Mouse (Mus musculus) heart, adult 2 months (tissue): ENCODE measurements around the gene Tas1r1.

Source experiments
- CTCF ChIP-seq: fragments of 200-600 bp; IDR thresholded peaks from 2 replicates; pipeline ENCODE4 v1.8.1; 2022; ENCODE audit warnings: antibody characterized with exemption, mild to moderate bottlenecking, moderate library complexity
- EP300 ChIP-seq: fragments of 200-500 bp; IDR thresholded peaks from 2 replicates; pipeline ENCODE4 v1.6.1; 2011; ENCODE audit warnings: low read depth, low read length, control low read depth; ENCODE audit not compliant: insufficient read depth
- POLR2A ChIP-seq: fragments of 200-500 bp; IDR thresholded peaks from 2 replicates; pipeline ENCODE4 v1.6.1; 2011; ENCODE audit warnings: mild to moderate bottlenecking, low read depth, low read length, control low read depth; ENCODE audit not compliant: insufficient read depth

GRCm38 (mm10) chr4:152000906-152001305 is 37.5 kb downstream of the Tas1r1 start:
- TF ChIP-seq EP300 (no peak), CTCF (no peak), POLR2A (no peak)
